Mouse (Mus musculus) heart, postnatal 36 days (tissue): ENCODE data around the gene Susd4. TPM values are rescaled to one million over a fixed set of nuclear protein-coding genes. Genes with fewer than 3 reads are reported as not detected.

Source experiments
- DNase-seq, 2 experiments: peaks; one replicate each; pipeline ENCODE4 v3.0.0; 2021 to 2022
- intact Hi-C: fragments of 180-260 bp; cut with DNase I; formaldehyde crosslinking; loops from one replicate; pipeline ENCODE4 v1.15.1; 2025
- total RNA-seq, 2 experiments: library from RNA; stranded (reverse); gene quantifications; 2 replicates each; pipeline ENCODE4 v1.2.3; 2021

The Susd4 gene
- total RNA-seq, 2 experiments from 2014 or later = 0.39 to 0.41 TPM

DNA sequence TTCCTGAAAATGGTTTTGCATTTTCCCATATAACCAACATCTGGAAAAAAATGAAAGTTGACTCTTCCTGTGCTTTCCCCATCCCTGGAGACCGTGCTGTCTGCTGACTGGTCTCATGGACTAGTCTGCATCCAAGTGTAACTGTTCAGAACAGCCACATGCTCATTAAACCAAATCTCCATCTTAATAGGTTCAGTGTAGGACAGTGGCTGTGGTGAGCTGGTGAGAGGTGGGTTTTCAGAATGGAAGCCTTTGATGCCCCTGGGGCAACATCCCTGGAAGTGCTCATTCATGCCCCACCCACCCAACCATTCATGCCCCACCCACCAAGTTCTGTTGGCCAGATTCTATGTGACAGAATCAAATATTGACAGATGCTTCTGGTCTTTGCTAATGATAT lies 86.4 kb downstream of the Susd4 start:
- intact Hi-C loops = no loop called here
- no peak for DNase-seq

DNA sequence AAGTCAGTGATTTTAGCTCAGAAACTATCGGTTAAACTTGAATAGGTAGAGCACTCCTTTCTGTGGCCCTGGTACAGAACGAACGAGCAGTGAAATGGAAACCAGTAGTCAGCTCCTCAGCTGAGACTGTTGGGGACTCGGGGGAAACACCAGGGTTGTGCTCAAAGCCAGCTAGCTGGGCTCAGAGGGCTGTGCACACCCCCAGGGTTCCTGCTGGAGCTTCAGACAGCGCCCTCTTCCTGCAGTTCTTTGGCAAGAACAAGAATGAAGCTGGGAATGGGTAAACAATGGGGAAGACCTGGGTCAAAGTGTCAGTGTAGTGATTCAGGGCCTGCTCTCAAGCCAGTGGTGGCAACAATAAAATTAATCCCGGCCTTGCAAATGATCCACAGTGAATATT lies 88.5 kb downstream of the Susd4 start:
- intact Hi-C loops = no loop called here
- DNase-seq = no peak

DNA sequence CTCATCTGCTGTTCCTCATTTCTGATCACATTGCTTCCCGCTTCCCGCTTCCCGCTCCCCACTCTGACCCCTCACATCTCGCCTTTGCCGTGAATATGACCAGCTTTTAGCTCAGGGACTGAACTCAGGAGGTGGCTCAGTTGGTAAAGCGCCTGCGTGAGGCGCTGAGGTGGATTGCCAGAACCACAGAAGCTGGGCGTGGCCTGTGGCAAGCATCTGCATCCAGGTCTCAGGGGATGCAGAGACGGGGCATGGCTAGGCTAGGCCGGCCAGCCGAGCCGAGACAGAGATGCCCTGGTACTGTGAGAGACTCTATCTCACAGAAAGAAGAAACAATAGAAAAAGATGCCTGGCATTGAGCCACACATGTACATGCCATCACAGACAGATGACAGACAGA lies 93.0 kb downstream of the Susd4 start:
- intact Hi-C loops = no loop called here
- no peak for DNase-seq

DNA sequence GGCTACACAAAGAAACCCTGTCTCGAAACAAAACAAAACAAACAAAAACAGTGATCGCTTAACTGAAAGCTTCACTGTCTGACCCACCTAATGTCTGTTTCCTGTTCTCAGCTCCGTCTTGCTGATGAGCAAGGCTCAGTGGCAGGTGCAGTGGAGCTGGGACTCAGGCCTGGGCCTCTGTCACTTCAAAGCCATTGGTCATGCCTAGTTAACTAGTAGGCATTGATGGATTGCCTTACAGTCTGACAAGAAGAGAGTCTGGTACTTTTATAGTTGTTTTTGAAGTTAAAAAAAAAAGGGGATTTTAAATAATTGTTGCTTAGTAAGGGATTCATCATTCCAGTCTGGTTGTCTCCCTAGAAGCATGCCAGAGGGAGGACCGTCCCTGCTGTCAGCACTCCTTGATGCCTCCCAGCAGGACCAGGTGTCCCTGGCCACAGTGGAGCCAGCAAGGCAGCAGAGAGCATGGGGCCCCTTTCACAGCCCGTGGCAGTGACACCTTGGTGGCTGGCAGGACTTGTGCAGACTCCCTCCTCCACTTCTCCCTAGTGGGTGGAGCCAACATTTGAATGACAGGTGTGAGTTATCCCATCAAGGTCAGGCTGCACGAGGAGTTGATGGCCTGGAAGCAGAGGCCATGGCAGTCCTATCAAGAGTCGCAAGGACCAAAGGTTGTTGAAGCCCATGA lies 98.2 kb downstream of the Susd4 start:
- DNase-seq = no peak
- intact Hi-C loops = no loop called here

DNA sequence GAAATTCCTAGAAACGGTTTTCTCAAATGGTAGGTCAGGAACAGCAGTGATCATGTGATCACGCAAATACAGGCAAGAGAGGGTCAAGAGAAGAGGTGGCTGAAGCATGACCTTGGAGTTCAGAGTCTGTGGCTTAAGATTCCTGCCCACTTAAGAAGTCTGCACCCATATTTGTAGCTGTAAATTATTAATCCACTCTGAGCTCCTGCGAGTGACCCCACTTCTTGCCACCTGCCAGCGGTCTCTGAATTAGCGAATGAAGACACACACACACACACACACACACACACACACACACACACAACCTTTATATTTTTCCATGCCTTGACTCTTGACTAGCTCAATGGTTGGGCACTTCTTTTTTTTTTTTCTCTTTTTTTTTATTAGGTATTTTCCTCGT lies 99.7 kb downstream of the Susd4 start:
- intact Hi-C loops = no loop called here
- DNase-seq = no peak

DNA sequence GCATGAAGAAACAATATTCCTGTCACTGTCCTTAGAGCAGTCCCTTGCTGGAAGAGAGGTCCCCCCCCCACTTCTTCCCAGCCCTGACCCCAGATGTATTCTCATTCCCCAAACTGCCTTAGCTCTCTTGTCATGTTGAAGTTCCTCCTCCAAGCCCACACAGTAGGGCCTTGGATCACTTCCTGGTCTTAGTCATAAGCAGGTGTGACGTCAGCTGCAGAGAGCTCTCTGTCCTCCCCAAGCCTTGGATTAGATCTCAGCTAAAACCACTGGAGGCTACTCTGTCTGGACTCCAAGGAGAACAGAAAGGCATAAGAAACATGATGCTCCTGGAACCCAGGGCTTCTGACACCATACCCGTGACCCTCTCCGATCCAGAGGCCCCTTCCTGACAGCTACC lies 104.2 kb downstream of the Susd4 start:
- no peak for DNase-seq
- intact Hi-C loops = loop anchor here (2.0 kb wide), 1 partner anchor 93 kb away; no protein-coding TSS in a partner anchor

DNA sequence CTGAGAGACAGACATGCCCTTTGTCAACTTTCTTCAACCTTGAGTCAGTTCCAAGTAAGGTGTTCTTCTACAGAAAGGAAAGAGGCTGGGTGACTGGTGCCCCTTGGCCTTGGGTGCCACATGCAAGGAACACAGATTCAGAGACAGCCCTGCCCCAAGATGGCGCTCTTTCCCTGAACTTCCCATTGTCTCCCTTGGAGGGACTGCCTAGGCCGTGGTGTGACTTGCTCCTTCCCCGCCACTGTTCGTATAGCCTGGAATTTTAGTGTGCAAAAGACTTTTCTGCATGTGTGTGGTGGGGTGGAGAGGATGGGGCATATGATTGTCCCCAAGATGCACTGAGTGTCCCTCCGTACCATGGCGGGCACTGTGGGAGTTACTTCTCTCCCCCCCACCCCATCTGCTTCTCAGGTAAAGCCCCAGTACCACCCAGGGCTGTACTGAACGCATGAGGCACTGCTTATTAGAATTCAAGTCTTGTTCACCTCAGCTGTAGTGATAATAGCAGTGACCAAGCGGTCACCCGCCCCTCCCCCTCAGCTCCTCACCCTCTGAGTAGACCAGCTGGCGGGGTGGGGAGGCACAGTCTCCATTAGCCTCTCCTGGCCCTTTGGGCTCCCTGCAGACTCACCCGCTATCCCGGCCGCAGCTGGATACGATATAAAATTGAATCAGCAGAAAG lies 104.9 kb downstream of the Susd4 start:
- intact Hi-C loops = loop anchor here (2.0 kb wide), 1 partner anchor 92 kb away; no protein-coding TSS in a partner anchor

DNA sequence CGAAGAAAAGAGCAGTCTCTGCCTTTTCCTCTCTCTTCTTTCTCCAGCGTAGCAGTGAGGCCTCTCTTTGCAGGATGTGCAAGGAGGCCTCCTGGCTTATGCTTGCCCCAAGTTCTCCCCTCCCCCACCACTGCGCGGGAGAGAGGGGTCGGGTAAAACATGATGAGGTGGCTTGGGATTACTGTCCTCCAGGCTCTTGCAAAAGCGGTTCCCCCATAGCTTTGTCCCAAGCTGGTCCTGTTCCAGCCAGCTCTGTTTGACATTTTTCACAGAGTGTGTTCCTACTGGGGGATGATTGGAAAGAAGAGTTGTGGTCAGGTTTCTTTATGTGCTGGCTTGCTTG lies 105.4 kb downstream of the Susd4 start:
- intact Hi-C loops = loop anchor here (2.0 kb wide), 1 partner anchor 92 kb away; no protein-coding TSS in a partner anchor

More for the DNA sequence above, 104.9 kb downstream of the Susd4 start:
- peak; percentile 50 to 59 for DNase-seq

DNA sequence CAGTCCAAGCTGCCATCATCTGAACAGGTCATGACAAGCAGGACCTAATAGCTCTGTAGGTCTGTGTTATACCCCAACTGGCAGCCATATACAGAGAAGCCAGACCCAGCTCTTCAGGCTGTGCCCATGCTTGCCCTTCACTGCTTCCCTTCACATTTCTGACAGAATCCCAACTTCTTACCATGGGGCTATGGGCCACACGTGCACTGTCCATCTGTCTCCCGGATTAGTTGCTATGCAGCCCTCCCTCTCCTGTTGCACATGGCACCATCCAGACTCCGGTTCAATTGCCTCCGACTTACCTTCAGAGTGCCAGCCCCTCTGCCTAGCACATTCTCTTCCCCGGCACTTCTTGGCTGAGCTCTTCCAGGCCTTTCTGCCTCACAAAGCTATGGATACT lies 114.5 kb downstream of the Susd4 start:
- intact Hi-C loops = no loop called here
- no peak for DNase-seq

More for the DNA sequence above, 105.4 kb downstream of the Susd4 start:
- DNase-seq = no peak

DNA sequence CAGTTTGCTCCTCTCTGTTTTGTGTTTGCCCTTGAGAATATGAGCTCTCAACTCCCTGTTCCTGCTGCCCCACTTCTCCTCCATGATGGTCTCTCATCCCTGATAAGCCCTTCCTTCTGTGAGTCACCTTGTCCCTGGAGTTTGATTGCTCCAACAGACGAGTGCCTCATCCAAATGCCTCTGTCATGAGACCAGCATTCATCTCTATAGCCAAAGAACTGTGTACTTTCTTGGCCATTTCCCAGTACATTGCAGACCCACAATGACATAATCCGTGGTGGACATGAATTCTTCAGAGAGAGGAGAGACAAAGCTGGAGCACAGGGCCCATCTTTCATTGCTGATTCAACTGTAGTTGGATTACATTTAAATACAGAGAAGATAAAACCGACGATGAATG lies 115.1 kb downstream of the Susd4 start:
- intact Hi-C loops = no loop called here
- no peak for DNase-seq

DNA sequence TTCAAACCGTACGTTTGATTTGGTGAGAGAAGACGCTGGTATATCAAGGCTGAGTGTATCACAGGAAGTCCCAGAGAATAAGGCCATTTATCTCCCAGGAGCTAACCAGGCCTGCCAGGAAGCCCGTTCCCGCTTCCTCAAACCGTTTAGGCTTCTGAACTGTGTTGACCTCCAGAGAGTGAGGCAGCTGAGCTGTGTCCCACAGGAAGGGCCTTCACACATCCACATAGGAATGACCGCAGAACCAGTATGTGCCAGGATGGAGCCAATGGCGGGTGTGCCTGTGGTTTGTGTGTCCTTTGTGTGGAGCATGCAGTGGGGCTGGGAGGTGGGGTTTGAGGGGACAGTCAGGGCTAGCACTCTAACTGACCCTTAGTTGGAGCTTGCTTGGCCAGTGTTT lies 117.6 kb downstream of the Susd4 start:
- no peak for DNase-seq
- intact Hi-C loops = no loop called here

DNA sequence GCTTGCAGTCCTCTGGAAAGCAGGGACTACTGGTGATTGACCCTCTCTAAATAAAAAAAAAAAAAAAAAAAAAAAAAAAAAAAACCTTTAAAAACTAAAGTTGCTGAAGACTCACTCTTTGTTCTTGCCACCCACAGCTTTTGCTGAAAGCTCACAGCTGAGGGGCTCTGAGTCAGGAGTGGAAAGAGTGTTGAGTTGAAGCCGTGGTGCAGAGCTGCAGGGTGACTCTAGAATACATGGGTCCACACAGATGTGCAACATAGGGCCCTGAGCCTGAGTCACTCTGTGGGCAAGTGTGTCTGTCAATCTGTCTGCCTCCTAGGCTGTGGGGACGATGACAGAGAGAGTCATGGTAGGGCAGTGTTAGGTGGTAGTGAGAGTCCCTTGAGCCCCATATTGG lies 119.0 kb downstream of the Susd4 start:
- intact Hi-C loops = no loop called here

DNA sequence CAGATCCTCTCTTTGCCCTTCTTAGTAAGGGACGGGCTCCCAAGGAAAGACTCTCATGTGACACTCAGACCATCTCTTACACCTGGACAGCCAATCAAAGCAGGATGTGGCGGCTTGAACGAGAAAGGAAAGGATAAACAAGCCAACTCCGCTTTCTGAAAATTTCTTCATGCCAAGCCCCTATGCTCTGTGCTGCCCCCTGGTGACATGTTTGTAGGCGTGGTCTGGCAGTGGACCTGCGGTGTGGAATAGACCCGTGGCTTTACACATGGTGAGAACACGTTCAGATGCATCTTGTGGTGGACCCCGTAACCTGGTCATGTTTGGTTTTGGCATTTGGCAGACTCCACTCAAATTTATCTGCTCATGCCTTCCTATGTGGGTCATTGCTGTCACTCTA lies 132.0 kb downstream of the Susd4 start:
- intact Hi-C loops = loop anchor here (1.0 to 5.0 kb wide), 3 partner anchors 65 to 335 kb away; no protein-coding TSS in a partner anchor
- DNase-seq = peak; percentile 49 to 69

More for the DNA sequence above, 119.0 kb downstream of the Susd4 start:
- no peak for DNase-seq

DNA sequence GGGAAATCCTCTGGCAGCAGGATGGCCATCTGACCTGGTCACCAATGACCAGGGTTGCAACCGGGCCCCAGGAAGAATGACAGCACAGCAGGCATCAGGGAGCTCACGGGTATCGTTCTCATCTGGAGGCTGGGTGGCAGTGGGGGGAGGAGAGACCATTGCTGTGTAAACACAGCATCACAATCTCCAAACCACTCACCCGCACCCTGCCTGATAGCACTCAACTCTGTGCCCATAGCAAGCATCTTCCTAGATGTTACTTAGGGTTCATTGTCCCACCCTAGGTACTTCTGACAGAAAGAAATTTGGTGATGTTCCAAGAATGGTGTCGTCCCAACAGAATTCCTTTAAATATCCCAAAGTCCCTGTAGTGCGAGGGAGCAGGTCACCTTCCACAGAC lies 133.4 kb downstream of the Susd4 start:
- intact Hi-C loops = loop anchor here (5.0 kb wide), 1 partner anchor 105 kb away; no protein-coding TSS in a partner anchor

DNA sequence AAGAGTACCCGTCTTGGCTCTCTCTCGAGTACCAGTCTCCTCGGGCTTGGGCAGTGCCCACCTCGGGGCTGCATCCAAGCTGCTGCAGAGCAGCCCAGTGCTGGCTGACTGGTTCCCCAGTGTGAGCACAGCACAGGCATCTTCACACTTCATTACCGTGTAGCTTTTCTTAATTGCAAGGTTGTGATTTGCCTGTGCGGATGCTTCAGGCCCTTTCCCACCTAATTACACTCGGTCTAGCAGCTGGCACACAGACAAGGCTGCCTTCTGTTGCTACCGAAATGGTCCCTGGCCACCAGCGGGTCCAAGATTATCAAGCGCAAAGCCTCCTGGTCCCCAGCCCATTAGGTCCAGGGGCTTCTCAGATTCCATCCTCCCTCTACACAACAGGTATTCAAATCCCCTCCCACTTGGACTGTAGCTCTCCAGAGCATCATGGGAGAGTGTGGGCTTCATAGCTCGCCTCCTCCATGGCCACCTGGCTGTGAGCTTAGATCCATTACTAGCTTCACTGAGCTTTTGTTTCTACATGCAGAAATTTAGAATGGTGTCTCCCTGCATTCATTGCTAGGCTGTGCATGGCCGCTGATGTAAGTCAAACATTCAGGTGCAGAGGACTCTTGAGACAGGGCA lies 134.0 kb downstream of the Susd4 start:
- intact Hi-C loops = loop anchor here (5.0 kb wide), 1 partner anchor 105 kb away; no protein-coding TSS in a partner anchor
- DNase-seq = no peak

More for the DNA sequence above, 133.4 kb downstream of the Susd4 start:
- DNase-seq = no peak

DNA sequence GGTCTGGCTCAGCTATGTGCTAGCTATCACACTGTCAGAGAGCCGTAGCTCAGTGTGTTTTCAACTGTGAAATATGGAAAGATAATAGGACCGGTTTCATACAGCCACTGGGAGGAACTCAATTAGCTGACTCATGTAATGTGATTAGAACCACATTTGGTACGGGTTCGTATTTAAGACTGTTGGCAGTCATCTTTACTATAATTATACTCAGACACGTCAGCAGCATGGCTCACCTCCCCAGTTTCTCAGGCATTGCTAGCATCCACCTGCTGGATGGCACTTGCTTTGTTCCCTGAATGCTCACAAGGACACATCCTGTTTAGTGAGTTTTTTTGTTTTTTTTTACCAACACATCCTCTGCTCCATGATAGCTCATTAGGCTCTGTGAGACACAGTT lies 138.4 kb downstream of the Susd4 start:
- no peak for DNase-seq
- intact Hi-C loops = no loop called here

DNA sequence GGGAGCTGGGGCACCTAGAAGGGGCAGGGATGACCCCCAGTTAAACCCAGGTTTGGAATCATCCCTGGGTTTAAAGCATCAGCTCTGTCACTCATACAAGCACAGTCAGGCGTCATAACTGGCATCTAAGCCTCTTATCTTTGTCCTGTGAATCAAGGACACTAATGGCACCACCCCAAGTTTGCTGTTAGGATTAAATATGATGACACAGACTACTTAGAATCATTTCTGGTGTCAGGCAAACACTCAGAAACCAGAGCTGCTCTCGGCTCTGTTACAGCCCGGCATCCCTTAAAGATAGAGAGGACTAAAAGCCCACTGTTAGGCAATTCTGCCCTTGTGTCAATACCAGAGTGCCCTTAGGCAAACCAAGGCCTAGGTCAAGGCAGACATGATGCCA lies 139.2 kb downstream of the Susd4 start:
- intact Hi-C loops = no loop called here
- no peak for DNase-seq

DNA sequence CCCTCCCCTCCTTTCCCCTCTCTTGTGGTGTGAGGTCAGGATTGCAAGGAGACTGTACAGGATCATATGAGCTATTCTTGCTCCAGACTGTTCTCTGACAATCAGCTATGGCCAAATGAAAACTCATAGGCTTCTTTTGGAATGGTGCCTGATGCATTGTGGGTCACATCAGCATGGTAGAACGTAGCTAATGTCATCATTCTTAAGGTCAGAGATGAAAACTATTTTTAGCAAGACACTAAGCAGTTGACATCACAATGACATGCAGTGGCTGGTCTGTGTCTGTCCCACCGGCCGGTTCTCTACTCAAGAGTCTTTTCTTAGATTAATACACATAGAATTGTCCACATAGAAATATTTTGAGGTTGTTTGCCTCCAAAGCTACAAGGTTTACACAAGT lies 142.0 kb downstream of the Susd4 start:
- DNase-seq = no peak
- intact Hi-C loops = loop anchor here (5.0 kb wide), 1 partner anchor 52 kb away; no protein-coding TSS in a partner anchor

DNA sequence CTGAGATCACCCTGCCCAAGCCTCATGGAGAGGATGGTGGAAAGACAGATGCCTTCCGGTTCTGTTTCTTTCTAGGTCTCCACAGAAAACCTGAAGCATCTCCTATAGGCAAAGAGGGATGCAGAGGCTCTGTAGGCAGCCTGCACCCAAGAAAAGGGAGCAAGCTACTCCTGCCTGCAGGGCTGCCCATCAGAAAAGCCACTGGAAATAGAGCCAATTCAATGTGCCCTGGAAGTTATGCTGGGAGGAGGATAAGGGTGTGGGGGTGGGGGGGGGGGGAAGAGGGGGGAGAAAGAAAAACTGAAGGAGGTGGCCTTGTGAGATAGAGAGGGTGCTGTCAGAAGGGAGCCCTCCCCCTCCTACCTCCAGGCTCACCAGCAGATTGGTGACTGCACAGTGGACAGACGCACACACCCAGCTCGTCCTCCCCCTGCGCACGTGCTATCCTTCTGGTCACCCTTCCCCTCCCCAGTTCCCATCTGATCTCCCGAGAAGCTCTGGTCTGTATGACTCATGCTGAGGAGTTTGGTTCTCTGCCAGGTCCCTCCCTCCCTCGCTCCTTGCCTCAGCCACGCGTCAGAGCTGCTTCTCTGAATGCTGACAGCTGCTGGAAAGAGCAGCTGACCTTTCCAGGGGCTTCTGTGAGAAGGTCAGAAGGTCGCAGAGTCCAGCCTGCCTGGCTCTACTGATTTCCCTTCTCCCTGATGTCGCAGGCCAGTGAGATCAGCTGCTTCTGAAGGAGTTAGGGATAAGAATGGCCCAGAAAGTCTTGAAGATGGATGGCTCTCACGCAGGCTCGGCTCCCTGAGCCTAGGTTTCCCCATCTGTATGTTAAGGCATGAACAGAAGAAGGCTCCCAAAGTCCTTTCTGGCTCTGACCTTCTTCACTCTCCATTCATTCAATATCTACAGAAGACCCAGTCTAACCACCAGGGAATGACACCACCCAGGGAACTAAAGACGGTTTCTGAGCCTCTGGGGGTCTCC lies 144.7 kb downstream of the Susd4 start:
- intact Hi-C loops = loop anchor here (5.0 kb wide), 1 partner anchor 49 kb away; no protein-coding TSS in a partner anchor
- DNase-seq = peak; percentile 88

DNA sequence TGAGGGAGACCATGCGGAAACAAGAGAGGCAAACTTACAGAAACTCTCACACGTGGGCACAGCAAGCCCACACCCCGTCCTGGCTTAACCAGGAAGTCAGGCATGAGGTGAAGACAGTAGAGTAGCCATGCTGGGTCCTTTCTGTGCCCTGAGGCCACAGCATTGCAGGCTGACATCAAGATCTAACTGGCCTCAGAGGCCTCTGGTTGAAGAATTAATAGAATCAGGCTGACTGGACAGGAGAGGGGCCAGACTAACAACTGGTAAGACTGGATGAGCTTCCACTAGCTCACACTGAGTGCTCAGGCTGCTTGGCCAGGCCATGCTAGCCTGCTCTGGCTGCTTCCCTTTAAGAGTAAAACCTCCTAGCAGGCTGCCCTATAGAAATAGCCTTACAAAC lies 145.4 kb downstream of the Susd4 start:
- intact Hi-C loops = loop anchor here (5.0 kb wide), 1 partner anchor 48 kb away; no protein-coding TSS in a partner anchor
- no peak for DNase-seq
